Mouse (Mus musculus): Measurements from ENCODE around the gene Musk.
"Not testable (repeated sequence)": the region's sequence is repeated elsewhere in the genome, so short reads cannot be mapped to it uniquely, and the experiment has no call there.

Musk gene

DNA sequence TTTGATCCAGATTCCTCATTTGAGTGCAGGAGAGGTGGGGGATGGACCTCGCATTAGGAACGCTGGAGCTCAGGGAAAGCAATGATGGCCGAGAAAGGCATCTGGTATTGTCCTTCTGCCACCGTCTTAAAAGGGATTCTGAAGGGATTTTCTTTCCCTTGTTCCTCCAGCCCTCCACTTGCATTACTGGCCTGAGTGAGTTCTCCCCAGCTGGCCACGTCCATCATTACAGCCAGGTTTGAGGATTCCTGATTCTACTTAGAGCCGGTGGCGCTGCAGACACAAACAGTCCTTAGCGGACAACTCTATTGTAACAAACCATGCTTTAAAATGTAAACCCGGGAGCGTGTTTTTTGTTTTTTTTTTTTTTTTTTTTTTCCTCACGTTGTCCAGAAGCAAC is at the start of gene Musk:
Musk (plus strand) TSS at position 274 of the 400 bp plus-strand sequence.
- DNase-seq = no peak

DNA sequence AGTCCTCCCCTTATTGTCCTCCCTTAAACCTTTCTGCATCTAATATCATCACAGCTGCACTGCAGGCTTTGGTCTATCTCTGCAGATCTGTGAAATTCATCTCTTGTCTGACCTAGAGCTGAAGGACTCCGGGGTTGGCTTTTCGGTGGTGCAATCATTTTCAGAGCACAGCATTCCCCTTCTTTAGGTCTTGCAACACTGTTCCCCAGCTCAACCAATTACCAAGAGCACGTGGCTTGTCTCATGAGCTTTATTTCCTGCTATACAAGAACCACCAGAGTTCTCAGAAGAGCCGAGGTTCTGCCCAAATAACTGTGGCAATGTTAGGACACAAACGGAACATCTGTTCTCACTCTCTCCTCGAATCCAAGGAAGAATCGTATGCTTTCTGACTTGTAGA is 45.3 kb upstream of the Musk start:
- DNase-seq = no peak

GRCm38 (mm10) chr4:58245544-58245943 is 40.2 kb upstream of the Musk start:
- no peak for DNase-seq

DNA sequence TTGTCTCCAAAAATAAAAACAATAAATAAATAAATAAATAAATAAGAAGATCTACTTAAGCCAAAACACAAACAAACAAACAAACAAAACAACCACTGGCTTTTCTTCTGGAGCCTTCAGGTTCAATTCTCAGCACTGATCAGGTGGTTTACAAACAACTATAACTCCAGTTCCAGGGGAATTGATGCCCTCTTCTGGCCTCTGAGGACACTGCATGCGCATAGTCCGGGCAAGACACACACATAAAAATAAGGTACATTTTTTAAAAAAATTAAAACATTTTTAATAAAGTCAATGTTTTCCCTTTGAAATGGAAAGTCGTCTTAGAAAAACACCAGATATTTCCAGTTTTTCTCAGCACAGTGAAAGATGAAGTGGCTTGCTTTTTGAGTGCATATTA is 33.4 kb upstream of the Musk start:
- no peak for DNase-seq

- DNase-seq = no peak
Measured at GRCm38 (mm10) chr4:58253410-58253809, 32.4 kb upstream of the Musk start.

GRCm38 (mm10) chr4:58260767-58261166 is 25.0 kb upstream of the Musk start:
- DNase-seq = not testable (repeated sequence)

GRCm38 (mm10) chr4:58266294-58266693 is 19.5 kb upstream of the Musk start:
- peak; percentile 35 for DNase-seq

DNA sequence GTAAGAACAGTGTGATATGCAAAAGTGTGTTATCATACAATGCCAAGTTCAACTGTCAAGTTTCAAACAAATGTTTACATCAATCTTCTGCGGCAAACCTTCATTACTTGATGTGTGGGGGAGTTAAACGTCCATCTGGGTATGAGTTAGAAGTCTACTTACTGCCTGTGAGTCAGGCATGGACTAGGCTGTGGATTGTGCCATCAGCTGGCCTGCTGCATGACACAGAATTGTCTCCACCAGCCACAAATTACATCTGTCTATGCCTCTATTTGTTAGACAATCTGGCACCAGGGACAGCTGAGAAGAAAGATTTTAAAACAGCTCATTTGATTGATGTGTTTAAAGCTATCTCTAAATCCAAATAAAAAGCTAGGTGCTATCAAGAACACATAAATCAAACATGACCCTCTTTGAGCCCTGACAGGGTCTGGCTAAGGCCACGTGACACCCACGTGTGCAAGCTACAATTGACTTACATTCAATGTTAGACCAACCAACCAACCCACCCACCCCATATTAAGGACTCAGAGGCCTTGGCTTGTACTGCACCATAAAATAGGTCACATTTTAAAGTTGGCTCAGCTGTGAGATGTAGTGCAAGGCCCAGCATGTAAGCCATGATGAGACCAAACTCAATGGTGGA is 16.7 kb upstream of the Musk start:
- no peak for DNase-seq

- no peak for DNase-seq
Measured at GRCm38 (mm10) chr4:58269961-58270360, 15.8 kb upstream of the Musk start.

- DNase-seq = no peak
Measured at GRCm38 (mm10) chr4:58270956-58271355, 14.8 kb upstream of the Musk start.

DNA sequence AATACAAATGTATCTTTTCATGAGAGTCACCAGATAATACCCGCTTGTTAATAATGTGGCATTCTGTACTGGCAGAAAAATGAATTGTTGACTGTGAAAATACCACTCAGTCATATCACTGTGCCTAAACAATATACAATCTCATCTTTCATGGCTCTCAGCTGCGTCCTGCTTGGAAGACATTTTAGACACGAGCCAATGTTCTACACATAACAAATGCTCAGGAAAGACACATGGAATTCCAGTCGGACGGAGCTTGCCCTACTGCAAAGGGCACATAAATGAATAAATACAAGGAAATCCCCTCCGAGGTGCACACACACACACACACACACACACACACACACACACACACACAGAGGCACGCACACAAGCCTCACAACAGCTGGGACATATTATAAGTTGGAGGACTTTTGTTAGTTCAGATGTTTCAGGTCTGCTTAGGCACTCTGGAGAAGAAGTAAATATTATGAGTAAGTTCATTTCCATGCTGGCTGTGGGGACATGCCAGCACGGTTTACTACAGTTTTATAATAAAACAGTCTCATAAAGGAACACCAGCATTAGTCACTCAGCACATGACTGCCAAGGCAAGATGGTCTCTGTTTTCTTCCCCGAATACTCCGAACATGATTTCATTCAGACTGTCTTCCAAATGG is 14.1 kb upstream of the Musk start:
- no peak for DNase-seq

- DNase-seq = no peak
Measured at GRCm38 (mm10) chr4:58275261-58275895, 10.4 kb upstream of the Musk start.

DNA sequence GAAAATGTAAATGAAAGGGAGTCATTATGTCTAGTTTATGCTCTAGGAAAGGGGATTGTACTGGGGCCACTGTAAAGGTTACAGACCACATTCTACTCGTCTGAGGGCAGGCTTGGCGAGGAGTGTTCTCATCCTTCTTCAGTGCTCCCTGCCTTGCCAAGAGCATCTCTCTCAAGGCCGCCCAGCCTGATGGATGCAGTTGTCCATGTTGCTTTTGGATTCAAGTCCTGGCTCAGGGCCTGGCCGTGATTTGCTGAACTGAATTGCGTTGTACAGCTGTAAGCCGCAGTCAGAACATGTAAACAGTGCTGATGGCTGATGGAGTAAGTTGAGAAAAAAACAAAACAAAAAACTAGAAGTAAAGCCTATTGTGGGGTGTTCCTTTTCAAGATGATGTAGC is 7.4 kb upstream of the Musk start:
- DNase-seq = no peak

DNA sequence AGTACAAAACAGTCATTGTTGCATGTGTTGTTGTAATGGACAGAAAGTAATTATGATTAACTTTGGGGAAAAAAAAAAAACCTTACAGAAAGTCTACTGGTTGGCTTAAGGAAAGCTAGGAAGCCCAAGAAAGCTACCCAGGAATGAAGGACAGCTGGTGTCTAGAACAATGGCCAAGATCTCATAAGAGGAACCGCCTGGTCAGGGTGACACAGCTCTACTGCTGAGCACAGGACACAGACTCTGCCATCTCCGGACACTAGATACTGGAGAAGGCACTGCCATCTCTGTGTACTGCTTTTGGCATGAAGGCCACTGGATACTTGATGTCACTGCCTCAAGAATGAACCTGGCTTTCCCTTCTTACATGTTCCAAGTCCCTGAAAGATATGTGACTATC is 5.6 kb upstream of the Musk start:
- DNase-seq = no peak

DNA sequence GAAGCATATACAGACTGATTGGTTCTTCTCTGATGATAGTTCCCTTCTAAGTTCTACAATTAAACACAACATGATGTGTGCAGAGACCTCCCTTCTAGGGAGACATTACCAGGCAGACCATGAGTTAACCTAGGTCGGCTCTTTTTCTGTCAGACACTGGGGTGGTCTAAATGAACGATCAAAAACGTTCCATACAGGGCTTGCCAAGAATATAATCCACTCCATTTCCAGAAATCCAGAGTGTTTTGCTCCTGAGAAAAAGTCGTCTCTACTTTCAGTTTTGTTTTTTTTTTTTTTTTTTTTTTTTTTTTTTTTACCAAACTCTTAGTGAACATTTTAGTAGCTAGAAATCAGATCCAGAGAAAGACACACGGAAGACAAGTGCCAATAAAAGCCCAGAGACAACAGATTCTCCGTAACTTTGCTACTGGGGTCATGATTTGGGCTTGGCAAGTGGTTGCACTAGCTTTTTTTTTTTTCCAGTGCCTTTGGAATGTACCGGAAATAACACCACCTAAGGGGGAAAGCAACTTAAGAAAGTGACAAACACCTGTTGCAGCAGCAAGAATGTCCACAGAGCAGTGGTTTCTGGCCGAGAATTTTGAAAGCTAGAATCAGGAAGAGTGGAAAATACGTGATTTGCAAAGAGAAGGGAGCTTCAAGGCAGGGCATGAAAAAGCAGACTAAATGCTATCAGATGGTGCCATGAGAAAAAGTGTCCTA is 769 bp downstream of the Musk start:
- DNase-seq = no peak

DNA sequence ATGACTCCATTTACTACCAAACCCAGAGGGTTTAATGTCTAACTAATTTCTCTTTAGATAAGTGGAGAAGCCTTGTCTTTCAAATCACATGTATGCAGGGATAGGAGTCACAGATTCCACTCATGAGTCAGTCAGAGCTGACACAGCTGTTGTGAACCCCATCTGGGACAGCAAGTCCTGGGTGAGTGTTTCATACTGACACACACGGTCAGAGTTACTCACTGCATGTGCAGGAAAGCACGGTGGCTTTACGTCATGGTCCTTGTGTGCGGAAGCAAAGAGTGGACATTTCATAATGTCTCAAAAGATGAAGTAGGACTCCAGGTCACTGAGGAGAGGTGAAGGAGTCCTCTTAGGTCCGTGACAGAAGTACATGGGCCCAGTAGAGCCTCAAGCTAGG is 3.0 kb downstream of the Musk start:
- no peak for DNase-seq

GRCm38 (mm10) chr4:58291828-58292227 is 6.1 kb downstream of the Musk start:
- no peak for DNase-seq

DNA sequence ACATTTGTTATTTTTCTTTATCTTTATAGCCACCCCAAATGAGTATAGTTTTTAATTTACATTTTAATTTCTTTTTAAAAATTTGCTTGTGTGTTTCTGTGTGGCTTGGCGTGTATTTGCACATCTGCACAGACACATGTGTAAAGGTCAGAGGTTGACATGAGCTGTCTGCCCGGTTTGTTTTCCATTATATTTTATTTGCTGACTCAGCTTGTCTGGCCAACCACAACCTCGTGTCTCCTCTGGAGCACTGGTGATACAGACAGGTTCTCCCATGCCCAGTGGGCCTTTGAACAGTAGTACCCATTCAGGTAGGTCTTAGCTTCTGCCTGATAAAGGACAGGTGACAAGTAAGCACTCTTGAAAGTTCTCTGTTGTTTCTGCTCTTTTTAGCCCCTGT is 7.3 kb downstream of the Musk start:
- no peak for DNase-seq

GRCm38 (mm10) chr4:58303862-58304261 is 18.1 kb downstream of the Musk start:
- peak; percentile 9 for DNase-seq

DNA sequence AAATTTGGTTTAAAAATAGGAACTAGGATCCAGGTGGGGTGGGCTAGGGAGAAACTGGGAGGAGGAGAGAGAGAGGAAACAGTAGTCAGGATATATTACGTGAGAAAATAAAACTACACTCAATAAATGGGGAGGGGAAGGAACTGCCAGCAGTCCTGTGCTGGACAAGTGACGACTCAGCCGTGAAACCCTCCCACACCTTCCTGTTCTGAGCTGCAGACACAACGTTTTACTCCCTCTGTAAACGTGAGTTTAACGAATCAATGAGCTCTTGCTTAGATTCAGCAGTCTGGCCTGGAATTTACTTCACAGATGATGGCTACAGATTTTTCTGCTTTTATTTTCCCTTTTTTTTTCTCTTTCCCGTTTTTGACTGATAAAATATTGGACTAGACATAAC is 18.8 kb downstream of the Musk start:
- peak; percentile 12 for DNase-seq

- DNase-seq = no peak
Measured at GRCm38 (mm10) chr4:58307421-58307820, 21.7 kb downstream of the Musk start.

GRCm38 (mm10) chr4:58313344-58313743 is 27.6 kb downstream of the Musk start:
- DNase-seq = no peak

DNA sequence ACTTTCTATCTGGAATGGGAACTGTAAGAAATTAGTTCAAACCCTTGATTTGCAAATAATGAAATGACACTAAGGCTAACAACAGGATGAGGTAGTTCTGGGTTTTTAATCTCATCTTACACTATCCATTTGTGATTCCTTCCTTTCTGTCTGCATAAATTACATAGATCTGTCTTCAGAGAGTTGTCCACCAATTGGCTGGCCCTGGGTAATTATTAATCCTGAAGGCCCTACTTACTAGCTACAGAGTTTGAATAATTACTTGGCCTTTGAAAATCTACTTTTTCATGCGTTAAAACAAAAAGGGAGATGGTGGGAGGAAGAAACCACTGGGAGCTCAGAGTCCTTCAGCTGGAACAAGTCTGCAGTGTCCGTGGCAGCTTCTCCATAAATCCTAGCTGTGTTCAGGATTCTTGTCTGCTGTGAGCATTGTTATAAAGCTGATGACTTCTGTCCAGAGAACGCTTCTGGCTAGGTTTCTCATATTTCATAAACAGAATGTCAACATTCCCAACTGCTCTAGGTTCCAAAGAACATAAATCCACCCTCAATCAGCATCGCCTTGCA is 29.3 kb downstream of the Musk start:
- no peak for DNase-seq

All from liver (tissue).